Mouse (Mus musculus) liver, embryonic 14.5 days (tissue): ENCODE results near the gene Minpp1.
"Not testable (repeated sequence)": the region's sequence is repeated elsewhere in the genome, so short reads cannot be mapped to it uniquely, and the experiment has no call there.

ENCODE experiments used
- CTCF ChIP-seq: IDR thresholded peaks from 2 replicates; pipeline ENCODE4 v1.5.1; 2016; ENCODE audit warnings: antibody characterized with exemption, low read depth, control low read depth
- EP300 ChIP-seq: IDR thresholded peaks from 2 replicates; pipeline ENCODE4 v1.6.1; 2016; ENCODE audit warnings: antibody characterized with exemption, low read depth

- not testable (repeated sequence) for TF ChIP-seq CTCF, EP300
These were observed 27.9 kb upstream of the Minpp1 start for GRCm38 (mm10) chr19:32457631-32458030.
